Mouse (Mus musculus): Measurements from ENCODE around the gene Celsr1. TPM values are rescaled to one million over a fixed set of nuclear protein-coding genes. Genes with fewer than 3 reads are reported as not detected.

Gene Celsr1
- polyA plus RNA-seq, 1 experiment, result 40.0 TPM

- Histone ChIP-seq H3K27me3 (ENCODE audit: control insufficient read depth, insufficient read depth, low read length) (no peaks in the 10 kb centered on the region), H3K4me3 (ENCODE audit: control insufficient read depth, insufficient read depth, low read length) (no peak overlapping the region), H3K27ac (ENCODE audit: control insufficient read depth, insufficient read depth, low read length) (no peak overlapping the region), H3K36me3 (ENCODE audit: control insufficient read depth, insufficient read depth, low read length) (no peaks in the 10 kb centered on the region), H3K4me1 (replicated peaks; ENCODE audit: control insufficient read depth, insufficient read depth, low read length) (peaks cover 23% of the 10 kb centered on the region)
- DNase-seq, result no peak
- 77% methylated on average over 8 of the region's 8 CpGs for WGBS
- TF ChIP-seq POLR2A (IDR thresholded peaks at IDR 0.05; ENCODE audit: control insufficient read depth, extremely low read depth, insufficient read depth, low read length, poor library complexity) (no peak), CTCF (IDR thresholded peaks at IDR 0.05; ENCODE audit: borderline replicate concordance, control insufficient read depth, extremely low read depth, insufficient read depth, low read length, poor library complexity) (no peak)
Observed at GRCm38 (mm10) chr15:85963279-85963840, 70.2 kb downstream of the Celsr1 start.

- Histone ChIP-seq H3K4me1 (replicated peaks; ENCODE audit: control insufficient read depth, insufficient read depth, low read length) (peaks cover 23% of the 10 kb centered on the region), H3K27me3 (ENCODE audit: control insufficient read depth, insufficient read depth, low read length) (no peaks in the 10 kb centered on the region), H3K4me3 (ENCODE audit: control insufficient read depth, insufficient read depth, low read length) (no peak overlapping the region), H3K36me3 (ENCODE audit: control insufficient read depth, insufficient read depth, low read length) (no peaks in the 10 kb centered on the region), H3K27ac (ENCODE audit: control insufficient read depth, insufficient read depth, low read length) (no peak overlapping the region)
- TF ChIP-seq CTCF (IDR thresholded peaks at IDR 0.05; ENCODE audit: borderline replicate concordance, control insufficient read depth, extremely low read depth, insufficient read depth, low read length, poor library complexity) (no peak), POLR2A (IDR thresholded peaks at IDR 0.05; ENCODE audit: control insufficient read depth, extremely low read depth, insufficient read depth, low read length, poor library complexity) (no peak)
- over 99% methylated on average over 8 of the region's 8 CpGs for WGBS
- no peak for DNase-seq
Observed at GRCm38 (mm10) chr15:85962691-85963090, 70.9 kb downstream of the Celsr1 start.

- Histone ChIP-seq H3K36me3 (ENCODE audit: control insufficient read depth, insufficient read depth, low read length) (no peaks in the 10 kb centered on the region), H3K27ac (ENCODE audit: control insufficient read depth, insufficient read depth, low read length) (peak overlapping the region; percentile 41; the same call in 1 of the 2 replicates), H3K27me3 (ENCODE audit: control insufficient read depth, insufficient read depth, low read length) (no peaks in the 10 kb centered on the region), H3K4me3 (ENCODE audit: control insufficient read depth, insufficient read depth, low read length) (no peak overlapping the region), H3K4me1 (replicated peaks; ENCODE audit: control insufficient read depth, insufficient read depth, low read length) (peaks cover 24% of the 10 kb centered on the region)
- DNase-seq, result no peak
- no peak for TF ChIP-seq CTCF (IDR thresholded peaks at IDR 0.05; ENCODE audit: borderline replicate concordance, control insufficient read depth, extremely low read depth, insufficient read depth, low read length, poor library complexity)
- no peak for TF ChIP-seq POLR2A (IDR thresholded peaks at IDR 0.05; ENCODE audit: control insufficient read depth, extremely low read depth, insufficient read depth, low read length, poor library complexity)
- WGBS, result 56% methylated on average over 4 of the region's 4 CpGs
Observed at GRCm38 (mm10) chr15:85961651-85962050, 71.9 kb downstream of the Celsr1 start.

- TF ChIP-seq CTCF (IDR thresholded peaks at IDR 0.05; ENCODE audit: borderline replicate concordance, control insufficient read depth, extremely low read depth, insufficient read depth, low read length, poor library complexity) (no peak), POLR2A (IDR thresholded peaks at IDR 0.05; ENCODE audit: control insufficient read depth, extremely low read depth, insufficient read depth, low read length, poor library complexity) (peak; percentile 39; the same call in 1 of the 2 replicates)
- 8% methylated on average over 7 of the region's 7 CpGs for WGBS
- Histone ChIP-seq H3K4me3 (ENCODE audit: control insufficient read depth, insufficient read depth, low read length) (no peak overlapping the region), H3K27me3 (ENCODE audit: control insufficient read depth, insufficient read depth, low read length) (no peaks in the 10 kb centered on the region), H3K36me3 (ENCODE audit: control insufficient read depth, insufficient read depth, low read length) (no peaks in the 10 kb centered on the region), H3K27ac (ENCODE audit: control insufficient read depth, insufficient read depth, low read length) (peak overlapping the region; percentile 41; the same call in 1 of the 2 replicates), H3K4me1 (replicated peaks; ENCODE audit: control insufficient read depth, insufficient read depth, low read length) (peaks cover 28% of the 10 kb centered on the region)
- DNase-seq, result no peak
Observed at GRCm38 (mm10) chr15:85961131-85961530, 72.4 kb downstream of the Celsr1 start.

GRCm38 (mm10) chr15:85956202-85956601 is 77.4 kb downstream of the Celsr1 start:
- Histone ChIP-seq H3K27me3 (ENCODE audit: control insufficient read depth, insufficient read depth, low read length) (no peaks in the 10 kb centered on the region), H3K27ac (ENCODE audit: control insufficient read depth, insufficient read depth, low read length) (no peak overlapping the region), H3K4me3 (ENCODE audit: control insufficient read depth, insufficient read depth, low read length) (no peak overlapping the region), H3K4me1 (replicated peaks; ENCODE audit: control insufficient read depth, insufficient read depth, low read length) (peaks cover 19% of the 10 kb centered on the region), H3K36me3 (ENCODE audit: control insufficient read depth, insufficient read depth, low read length) (no peaks in the 10 kb centered on the region)
- DNase-seq, result peak; percentile 22
- TF ChIP-seq CTCF (IDR thresholded peaks at IDR 0.05; ENCODE audit: borderline replicate concordance, control insufficient read depth, extremely low read depth, insufficient read depth, low read length, poor library complexity), result no peak
- TF ChIP-seq POLR2A (IDR thresholded peaks at IDR 0.05; ENCODE audit: control insufficient read depth, extremely low read depth, insufficient read depth, low read length, poor library complexity), result no peak
- 6% methylated on average over 6 of the region's 6 CpGs for WGBS

GRCm38 (mm10) chr15:85953458-85953857 is 80.1 kb downstream of the Celsr1 start:
- TF ChIP-seq POLR2A (IDR thresholded peaks at IDR 0.05; ENCODE audit: control insufficient read depth, extremely low read depth, insufficient read depth, low read length, poor library complexity) (no peak), CTCF (IDR thresholded peaks at IDR 0.05; ENCODE audit: borderline replicate concordance, control insufficient read depth, extremely low read depth, insufficient read depth, low read length, poor library complexity) (no peak)
- WGBS, result 78% methylated on average over 6 of the region's 6 CpGs
- H3K27me3 ChIP-seq (ENCODE audit: control insufficient read depth, insufficient read depth, low read length), result no peaks in the 10 kb centered on the region
- no peak overlapping the region for H3K27ac ChIP-seq (ENCODE audit: control insufficient read depth, insufficient read depth, low read length)
- H3K4me1 ChIP-seq (replicated peaks; ENCODE audit: control insufficient read depth, insufficient read depth, low read length), result peaks cover 9% of the 10 kb centered on the region
- no peak for DNase-seq
- H3K36me3 ChIP-seq (ENCODE audit: control insufficient read depth, insufficient read depth, low read length), result no peaks in the 10 kb centered on the region
- H3K4me3 ChIP-seq (ENCODE audit: control insufficient read depth, insufficient read depth, low read length), result no peak overlapping the region
